Mouse (Mus musculus): ENCODE results near the gene Serf2. TPM values are rescaled to one million over a fixed set of nuclear protein-coding genes. Genes with fewer than 3 reads are reported as not detected.

Gene Serf2
- total RNA-seq (2021) = 100 to 1,000 TPM; 168 to 172 TPM
- long read RNA-seq, experiment 1, transcript Serf2-202 (3 exons, 876 nt) = minor isoform, 12 of 278 reads
- long read RNA-seq, experiment 1, transcript Serf2-201 (3 exons, 525 nt) = minor isoform, 10 of 278 reads
- long read RNA-seq, experiment 1, transcript Serf2-204 (3 exons, 3,056 nt) = major isoform, 237 of 278 reads
- long read RNA-seq, experiment 1, partial matches to known transcripts = 6 of 278 reads
- long read RNA-seq, experiment 1, other reads (novel, unspliced or antisense) = 11 of 278 reads
- long read RNA-seq, experiment 2, transcript Serf2-204 (3 exons, 3,056 nt) = major isoform, 189 of 221 reads
- long read RNA-seq, experiment 2, transcript Serf2-201 (3 exons, 525 nt) = minor isoform, 8 of 221 reads
- long read RNA-seq, experiment 2, transcript Serf2-202 (3 exons, 876 nt) = minor isoform, 5 of 221 reads
- long read RNA-seq, experiment 2, transcript Serf2-203 (2 exons, 3,105 nt) = minor isoform, 5 of 221 reads
- long read RNA-seq, experiment 2, partial matches to known transcripts = 1 of 221 reads
- long read RNA-seq, experiment 2, other reads (novel, unspliced or antisense) = 13 of 221 reads

DNA sequence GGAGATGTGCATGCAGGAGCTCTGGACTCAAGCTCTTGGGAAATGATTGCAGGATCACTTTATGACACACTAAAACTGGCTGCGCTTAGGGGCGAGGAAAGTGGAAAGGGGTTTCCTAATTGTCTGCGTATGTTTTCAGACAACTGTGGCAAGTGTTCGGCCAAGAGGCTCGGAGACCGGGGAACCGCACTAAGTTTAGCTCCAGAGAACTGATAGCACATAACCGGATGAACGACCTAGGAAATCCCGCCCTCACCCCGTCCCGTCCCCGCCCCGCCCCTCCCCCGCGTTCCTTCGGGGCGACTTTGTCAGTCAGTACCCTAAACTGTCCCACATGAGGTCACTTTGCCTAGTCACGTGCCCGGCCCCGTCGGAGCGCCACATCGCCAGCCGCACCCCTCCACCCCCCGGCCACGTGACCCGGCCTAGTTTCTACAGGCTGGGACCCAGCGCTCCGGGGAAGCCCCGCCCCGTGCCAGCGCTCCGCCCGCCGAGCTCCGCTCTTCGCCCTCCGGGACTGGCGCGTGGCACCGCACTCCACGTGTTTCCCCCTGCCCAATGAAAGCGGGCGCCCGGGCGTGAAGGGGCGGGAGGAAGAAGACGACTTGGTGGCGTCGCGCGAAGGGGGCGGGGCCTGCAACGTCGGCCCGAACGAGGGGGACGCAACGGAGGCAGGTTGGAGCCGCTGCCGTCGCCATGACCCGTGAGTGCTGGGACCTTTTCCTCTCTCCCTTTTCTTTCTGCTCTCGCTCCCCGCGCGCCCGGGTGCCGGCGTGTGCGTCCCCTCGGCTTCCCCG is at the start of gene Serf2:
Gene Serf2 (plus strand): TSS at position 457 of the 797 bp plus-strand sequence.
- intact Hi-C loops (cut with DNase I) = no loop called here

DNA sequence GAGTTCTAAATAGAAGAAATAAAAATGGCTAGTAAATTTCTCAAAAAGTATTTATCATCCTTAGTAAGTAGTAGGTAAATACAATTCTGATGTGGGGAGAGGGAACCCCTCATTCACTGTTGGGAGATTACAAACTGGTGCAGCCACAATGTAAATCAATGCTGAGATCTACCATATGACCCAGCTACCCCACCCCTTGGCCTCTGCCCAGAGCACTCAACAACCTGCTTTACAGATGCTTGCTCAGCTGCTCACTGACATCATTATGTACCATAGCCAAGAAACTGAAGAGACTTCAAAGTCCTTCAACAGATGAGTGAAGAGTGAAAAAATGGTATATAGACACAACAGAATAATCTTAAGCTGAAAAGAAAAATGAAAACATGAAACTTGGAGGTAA is 45.7 kb upstream of the Serf2 start:
- intact Hi-C loops (cut with DNase I) = no loop called here
- no peak for DNase-seq (ENCODE audit: low spot score in 2 of 2)

More for the DNA sequence above, at the start of gene Serf2:
- peak; percentile 98 to 99 for DNase-seq (ENCODE audit: low spot score in 2 of 2)

DNA sequence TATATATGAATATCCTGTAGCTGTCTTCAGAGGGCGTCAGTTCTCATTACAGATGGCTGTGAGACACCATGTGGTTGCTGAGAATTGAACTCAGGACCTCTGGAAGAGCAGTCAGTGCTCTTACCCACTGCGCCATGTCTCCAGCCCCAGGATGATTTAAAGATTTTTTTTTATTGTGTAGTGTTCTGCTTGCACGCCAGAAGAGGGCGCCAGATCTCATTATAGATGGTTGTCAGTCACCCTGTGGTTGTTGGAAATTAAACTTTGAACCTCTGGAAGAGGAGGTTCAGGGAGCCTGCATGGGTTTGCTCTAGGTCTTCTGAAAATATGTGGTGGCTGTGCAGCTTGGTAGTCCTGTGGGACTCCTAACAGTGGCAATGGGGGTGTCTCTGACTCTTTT is 40.8 kb upstream of the Serf2 start:
- intact Hi-C loops (cut with DNase I) = no loop called here
- no peak for DNase-seq (ENCODE audit: low spot score in 2 of 2)

DNA sequence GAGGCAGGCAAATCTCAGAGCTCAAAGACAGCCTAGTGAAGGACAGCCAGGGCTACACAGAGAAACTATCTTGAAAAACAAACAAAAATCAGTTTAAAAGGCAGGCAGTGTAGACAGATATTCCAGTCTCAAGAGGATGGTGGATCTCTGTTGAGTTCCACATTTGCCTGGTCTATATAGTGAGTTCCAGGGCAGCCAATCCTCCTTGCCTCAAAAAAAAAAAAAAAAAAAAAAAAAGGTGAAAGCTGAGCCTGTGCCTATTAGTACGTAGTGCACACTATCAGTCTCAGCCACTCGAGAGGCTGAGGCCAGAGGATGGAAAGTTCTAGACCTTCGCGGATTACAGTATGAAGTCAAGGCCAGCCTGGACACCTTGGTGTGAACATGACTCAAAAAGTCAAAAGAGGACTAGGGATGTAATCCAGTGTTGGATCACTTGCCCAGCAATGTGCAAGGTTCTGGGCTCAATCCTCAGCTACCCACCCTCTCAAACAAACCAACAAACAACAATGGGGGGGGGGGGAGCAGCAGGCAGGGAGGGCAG is 36.1 kb upstream of the Serf2 start:
- DNase-seq (ENCODE audit: low spot score in 2 of 2) = peak in 1 of 2 experiments; percentile 18
- intact Hi-C loops (cut with DNase I) = no loop called here

DNA sequence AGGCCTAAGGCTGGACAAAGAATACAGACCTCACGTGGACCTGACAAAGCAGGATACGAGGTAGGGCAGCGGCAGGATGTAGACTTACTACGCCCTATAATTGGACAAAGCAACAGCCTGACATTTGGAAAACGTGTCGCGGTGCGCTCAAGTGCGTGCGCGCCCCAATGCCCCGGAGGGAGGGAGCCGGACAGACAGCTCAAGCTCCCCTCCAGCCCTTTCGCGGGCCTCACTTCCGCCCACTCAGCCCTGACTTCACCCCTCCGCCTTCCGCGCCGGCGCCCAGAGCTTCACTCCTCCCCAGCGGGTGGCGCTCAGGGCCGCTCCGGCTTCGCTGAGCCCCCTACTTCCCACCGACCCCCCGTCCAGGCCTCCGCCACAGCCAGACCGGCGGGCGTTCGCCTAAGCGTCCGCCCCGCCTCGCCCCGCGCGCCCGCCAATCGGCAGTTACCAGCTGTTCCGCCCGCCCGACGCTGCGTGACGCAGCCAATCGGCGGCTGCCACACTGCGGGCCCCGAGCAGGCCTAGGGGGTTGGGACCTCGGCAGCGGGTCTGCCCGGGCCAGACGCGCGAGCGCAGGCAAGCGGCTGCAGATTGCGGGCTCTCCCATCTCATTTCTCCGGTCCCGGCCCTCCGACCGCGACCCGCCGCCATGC is 35.5 kb upstream of the Serf2 start, which contains the start of the genes Pdia3 and Catsper2:
Gene Pdia3 (plus strand): TSS at position 389 of the 656 bp plus-strand sequence.
Gene Catsper2 (minus strand): TSS at position 406 of the 656 bp plus-strand sequence.
- DNase-seq (ENCODE audit: low spot score in 2 of 2) = peak; percentile 95 to 96
- intact Hi-C loops (cut with DNase I) = no loop called here

DNA sequence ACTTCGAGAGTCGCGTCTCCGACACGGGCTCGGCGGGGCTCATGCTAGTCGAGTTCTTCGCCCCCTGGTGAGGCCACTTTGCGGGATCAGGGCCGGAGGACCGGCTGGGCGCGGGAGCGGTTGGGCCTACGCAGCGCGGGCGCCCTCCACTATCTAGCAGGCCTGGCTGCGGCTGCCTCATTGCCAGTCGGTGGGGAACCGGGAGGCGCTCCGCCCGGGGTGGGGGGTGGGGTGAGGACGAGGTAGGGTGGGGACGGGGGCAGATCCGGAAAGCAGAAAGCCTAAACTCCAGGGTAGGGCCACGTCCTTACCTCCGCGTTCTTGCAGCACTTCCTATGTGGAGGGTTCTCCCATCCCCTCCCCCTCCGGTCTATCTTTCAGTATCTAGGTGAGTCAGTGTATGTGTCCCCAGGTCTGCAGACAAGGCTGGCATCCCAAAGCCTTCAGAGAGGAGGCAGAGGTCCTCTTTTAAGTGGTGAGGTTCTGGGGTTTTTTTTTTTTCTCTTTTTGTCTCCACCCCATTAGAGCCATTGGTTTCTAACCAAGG is 34.8 kb upstream of the Serf2 start:
- peak; percentile 20 to 30 for DNase-seq (ENCODE audit: low spot score in 2 of 2)
- intact Hi-C loops (cut with DNase I) = no loop called here

DNA sequence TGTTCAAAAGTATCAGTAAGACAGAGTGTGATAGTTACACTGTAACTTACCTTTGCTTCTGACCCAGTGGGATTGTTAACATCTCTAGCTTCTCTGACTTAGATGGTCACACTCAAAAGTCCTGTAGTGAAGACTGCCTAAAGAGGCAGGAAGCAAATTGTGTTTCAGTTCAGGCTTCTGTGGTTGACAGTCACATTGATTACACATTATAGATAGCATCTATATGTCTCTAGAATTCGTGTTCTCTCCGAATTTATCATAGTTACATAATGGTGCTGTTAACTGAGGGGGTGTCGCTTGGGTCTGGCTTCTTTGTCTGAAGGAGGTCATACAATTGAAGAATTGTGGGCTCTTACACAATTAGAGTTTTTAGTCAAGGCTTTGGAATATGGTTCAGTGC is 33.9 kb upstream of the Serf2 start:
- no peak for DNase-seq (ENCODE audit: low spot score in 2 of 2)
- intact Hi-C loops (cut with DNase I) = no loop called here

DNA sequence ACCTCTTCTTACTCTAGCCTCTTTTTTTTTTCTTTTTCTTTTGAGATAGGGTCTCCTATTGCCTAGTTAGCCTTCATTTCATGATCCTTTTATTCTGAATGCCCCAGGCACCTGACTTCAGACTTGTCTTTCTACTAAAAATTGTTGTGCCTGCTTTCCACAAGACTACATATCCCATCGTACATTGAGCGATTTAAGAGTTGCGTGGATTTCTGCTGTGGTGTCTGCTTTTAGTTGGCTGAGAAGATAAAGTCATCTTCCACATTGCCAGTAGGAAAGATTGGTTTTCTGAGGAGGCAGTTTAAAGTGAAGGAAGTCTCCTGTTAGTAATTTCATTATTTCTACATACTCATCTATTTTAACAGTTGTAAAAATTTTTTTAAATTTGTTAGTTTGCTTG is 33.4 kb upstream of the Serf2 start:
- intact Hi-C loops (cut with DNase I) = no loop called here
- DNase-seq (ENCODE audit: low spot score in 2 of 2) = peak; percentile 21 to 26

DNA sequence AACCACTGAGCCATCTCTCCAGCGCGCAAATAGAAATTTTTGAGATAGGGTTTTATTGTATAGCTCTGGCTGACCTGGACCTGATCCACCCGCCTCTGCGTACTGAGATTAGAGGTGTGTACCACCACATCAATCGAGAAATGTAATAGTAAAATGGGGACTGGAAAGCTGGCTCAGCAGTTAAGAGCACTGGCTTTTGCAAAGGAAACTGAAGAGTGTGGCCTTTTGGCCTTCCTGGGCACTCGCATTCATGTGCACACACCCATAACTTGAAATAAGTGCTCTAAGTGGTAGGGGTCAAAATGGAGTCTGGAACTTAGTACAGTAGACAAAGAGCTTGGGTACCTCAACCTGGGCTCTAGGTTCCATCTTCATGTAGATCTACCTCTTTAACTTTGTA is 32.6 kb upstream of the Serf2 start:
- intact Hi-C loops (cut with DNase I) = no loop called here
- no peak for DNase-seq (ENCODE audit: low spot score in 2 of 2)

DNA sequence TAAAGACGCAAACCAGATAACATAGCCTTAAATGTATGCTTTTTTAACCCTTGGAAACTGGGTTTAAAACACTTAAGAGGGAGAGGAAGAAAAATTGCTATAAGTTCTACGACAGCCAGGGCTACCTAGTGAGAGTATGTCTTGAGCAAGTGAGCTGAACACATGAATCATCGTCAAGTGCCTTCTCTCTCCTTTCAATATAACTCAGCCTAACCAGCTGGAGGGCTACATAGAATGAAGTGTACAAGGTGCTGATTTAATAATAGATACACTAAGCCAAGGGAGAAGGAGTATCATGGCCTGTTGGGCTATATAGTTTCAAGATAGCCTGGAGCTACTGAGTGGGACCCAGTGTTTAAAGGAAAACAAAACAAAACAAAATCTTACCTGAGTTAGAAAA is 30.5 kb upstream of the Serf2 start:
- no peak for DNase-seq (ENCODE audit: low spot score in 2 of 2)
- intact Hi-C loops (cut with DNase I) = no loop called here

DNA sequence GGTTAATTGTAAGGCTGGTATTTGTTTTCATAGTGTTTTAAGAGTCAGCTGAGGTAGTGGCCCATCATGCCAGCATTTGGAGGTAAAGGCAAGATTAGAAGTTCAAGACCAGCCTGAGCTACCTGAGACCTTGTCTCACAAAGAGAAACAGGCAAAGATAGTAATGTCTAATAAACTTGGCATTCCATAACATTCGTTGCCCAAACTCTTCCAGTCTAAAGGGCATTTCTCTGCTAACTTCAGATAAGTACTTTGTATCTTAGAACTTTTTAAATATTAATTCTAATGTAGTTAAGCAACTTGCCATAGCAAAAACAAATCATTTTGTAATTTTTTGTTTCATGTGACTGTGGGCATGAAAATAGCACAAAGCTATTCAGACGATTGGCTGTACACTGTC is 25.8 kb upstream of the Serf2 start:
- DNase-seq (ENCODE audit: low spot score in 2 of 2) = no peak
- intact Hi-C loops (cut with DNase I) = no loop called here

DNA sequence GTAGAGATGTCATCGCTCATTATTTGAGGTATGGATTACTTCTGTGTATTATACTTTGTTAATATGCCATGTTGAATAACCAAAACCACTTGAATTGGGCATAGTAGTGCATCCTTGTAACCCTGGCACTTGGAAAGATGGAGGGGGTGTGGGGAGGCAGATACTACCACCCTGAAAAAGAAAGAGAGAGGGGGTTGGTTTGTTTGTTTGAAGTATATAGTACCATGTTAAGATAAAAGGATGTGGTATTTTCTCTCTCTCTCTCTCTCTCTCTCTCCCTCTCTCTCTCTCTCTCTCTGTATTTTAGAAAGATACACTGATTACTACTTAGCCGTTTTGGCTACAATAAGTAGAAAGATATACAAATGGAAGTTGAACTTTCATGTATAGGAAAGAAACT is 23.1 kb upstream of the Serf2 start:
- DNase-seq (ENCODE audit: low spot score in 2 of 2) = no peak
- intact Hi-C loops (cut with DNase I) = no loop called here

DNA sequence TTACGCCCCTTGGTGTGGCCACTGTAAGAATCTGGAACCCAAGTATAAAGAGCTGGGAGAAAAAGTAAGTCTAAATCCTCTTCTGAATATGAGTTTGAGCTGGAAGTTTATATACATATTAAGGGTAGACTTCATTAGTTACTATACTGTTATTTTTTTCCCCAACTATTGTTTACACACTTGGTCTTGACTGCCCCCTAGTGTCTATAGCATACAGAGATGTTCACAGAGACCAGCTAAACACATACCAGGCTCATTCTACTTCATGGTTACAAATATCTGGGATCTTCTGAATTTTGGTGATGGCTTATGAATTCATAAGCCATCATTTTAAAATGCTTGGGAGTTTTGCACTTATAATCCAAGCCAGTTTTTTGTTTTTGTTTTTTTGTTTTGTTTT is 14.1 kb upstream of the Serf2 start:
- intact Hi-C loops (cut with DNase I) = no loop called here
- no peak for DNase-seq (ENCODE audit: low spot score in 2 of 2)

DNA sequence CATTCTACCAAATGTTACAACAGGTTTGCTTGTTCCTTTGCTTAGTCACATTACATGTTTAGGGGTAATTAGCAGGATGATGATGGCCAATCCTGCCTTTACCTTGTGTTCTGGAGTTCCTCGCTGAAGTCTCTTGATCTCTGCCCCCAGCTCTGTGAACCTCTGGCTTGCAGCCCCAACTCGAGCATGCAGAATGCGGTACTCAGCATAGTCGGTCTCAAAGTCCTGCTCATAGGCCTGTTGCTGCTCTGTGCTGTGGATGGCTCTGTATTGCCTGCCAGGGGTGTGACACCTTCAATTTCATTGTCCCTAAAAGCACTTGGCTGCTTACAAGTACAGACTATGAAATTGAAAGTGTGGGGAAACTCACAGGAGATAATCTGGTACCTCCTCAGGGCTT is 9.2 kb upstream of the Serf2 start:
- intact Hi-C loops (cut with DNase I) = no loop called here
- no peak for DNase-seq (ENCODE audit: low spot score in 2 of 2)

DNA sequence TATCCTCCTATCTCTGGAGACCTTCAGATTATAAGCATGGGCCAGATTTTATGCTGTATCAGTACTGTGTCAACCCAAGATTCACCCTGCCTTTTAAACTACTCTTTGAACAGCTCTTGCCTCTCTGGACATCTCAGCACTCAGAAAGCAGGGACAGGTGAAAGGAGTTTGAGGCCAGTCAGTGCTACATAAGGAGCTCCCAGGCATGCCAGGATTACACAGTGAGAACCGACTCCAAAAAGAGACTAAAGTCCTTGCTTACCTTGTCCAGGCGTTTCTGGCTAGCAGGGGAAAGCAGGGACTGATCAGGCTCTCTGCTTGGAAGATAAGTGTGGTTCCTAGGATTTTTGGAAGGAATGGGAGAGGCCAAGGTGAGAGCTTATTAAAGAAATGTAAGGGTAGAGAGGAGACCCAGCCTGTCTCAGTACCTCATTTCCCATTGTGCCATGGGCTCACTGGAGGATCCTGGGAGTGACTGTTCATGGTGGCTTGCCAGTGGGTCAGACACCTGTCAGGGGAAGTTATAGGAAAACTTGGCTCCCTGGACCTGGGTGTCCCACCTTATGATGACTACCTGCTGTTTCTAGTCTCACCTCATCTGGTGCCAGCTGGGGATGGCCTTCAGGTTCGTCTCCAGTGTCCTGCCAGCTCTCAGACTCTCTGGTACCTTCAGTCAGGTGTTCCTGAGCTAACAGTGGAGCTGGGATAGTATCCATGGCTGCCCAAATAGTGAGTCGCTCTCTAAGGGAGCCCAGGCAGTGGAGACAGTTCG is 8.0 kb upstream of the Serf2 start:
- no peak for DNase-seq (ENCODE audit: low spot score in 2 of 2)
- intact Hi-C loops (cut with DNase I) = no loop called here

DNA sequence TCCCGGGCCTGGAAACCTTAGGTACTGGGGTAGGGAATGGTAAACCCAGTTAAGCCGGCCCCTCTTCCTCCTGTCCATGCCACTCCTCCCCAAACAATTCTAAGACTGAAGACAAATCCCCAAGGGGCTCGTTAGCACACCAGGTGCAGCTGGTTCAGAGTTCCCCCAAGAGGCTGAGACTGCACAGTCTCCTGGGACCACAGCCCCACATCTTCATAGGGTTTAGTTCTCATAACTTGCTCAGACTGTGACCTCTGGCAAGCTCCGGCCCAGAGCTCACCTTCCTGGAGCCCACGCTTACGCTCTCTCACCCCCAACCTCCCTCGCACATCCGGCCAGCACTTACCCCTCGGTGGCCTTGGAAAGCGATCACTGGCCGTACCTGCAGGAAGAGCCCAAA is 7.2 kb upstream of the Serf2 start:
- intact Hi-C loops (cut with DNase I) = no loop called here
- no peak for DNase-seq (ENCODE audit: low spot score in 2 of 2)

DNA sequence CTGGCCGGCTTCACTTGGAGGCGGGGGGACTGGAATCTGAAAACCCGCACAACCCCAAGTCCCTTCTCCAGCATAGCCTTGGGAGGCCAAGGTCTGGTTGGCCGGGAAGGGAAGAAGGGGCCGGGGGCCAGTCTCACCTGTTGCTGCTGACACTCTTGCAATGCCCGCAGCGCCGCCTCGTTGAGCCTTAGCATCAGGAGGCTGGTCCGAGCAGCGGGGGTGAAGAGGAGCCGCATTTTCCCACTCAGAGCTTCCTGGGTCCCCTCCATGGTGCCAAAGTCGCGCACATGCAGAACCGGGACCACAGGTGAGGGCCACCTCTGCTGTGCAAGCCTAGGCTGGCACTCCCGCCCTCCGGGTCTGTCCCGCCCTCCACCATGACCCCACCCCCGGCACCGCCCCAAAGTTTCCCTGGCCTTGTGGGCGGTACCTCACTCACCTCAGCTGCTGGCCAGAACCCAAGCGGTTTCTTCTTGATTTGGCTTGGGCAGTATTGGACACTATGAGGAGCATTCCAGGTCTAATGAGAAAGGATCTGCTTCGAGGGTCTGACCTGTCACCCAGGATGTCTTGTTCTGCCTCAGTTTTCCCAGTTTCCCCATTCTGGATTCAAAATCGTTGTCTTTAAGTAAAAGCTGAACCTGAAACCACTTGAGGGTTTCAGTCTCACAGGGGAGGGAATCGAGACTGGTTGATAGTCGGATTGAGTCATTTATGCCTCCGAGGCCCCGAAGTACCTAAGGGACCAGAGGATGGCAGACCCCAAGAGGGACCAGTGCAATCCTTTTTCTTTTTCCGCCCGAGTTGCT is 6.5 kb upstream of the Serf2 start:
- intact Hi-C loops (cut with DNase I) = no loop called here
- no peak for DNase-seq (ENCODE audit: low spot score in 2 of 2)

DNA sequence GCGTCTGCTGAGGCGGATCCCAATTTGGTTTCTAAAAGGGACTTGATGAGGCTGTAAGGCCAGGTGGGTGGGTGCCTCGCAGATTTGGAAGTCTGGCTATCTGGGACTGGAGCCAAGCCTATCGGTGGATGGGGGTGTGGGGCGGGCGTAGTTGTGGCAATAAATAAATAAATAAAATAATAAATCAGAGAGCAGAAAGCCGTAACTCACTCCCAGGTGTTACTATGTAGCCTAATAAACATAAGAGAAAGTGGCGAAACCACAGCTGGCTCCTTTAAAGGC is 6.0 kb upstream of the Serf2 start:
- DNase-seq (ENCODE audit: low spot score in 2 of 2) = no peak
- intact Hi-C loops (cut with DNase I) = no loop called here

All from left cerebral cortex, postnatal 14 days (tissue).